Mouse (Mus musculus) adrenal gland, adult 18-20 months (tissue): ENCODE results near the gene Nap1l5. TPM values are rescaled to one million over a fixed set of nuclear protein-coding genes. Genes with fewer than 3 reads are reported as not detected.

Experiments used
- DNase-seq, 2 experiments: peaks; one replicate each; pipeline ENCODE4 v3.0.0; 2021 to 2022; ENCODE audit warnings: low spot score in 2 of 2
- long read RNA-seq, 2 experiments: library from polyadenylated mRNA; stranded (forward); transcript quantifications; one replicate each; pipeline ENCODE4 v2.0.0; 2021
- total RNA-seq, 2 experiments: library from RNA; stranded (reverse); gene quantifications; 1 replicate in 1 of 2; 2 replicates in 1 of 2; pipeline ENCODE4 v1.2.3; 2021

Nap1l5 gene
- total RNA-seq = 10 to 100 TPM; 34.2 to 37.8 TPM
- long read RNA-seq, experiment 1, transcript Nap1l5-201 (1 exons, 1,844 nt) = major isoform, 26 of 31 reads
- long read RNA-seq, experiment 1, partial matches to known transcripts = 0 of 31 reads
- long read RNA-seq, experiment 1, other reads (novel, unspliced or antisense) = 3 of 31 reads
- long read RNA-seq, experiment 2, transcript Nap1l5-201 (1 exons, 1,844 nt) = major isoform, 59 of 66 reads
- long read RNA-seq, experiment 2, partial matches to known transcripts = 0 of 66 reads
- long read RNA-seq, experiment 2, other reads (novel, unspliced or antisense) = 5 of 66 reads

GRCm38 (mm10) chr6:58906852-58907261 is at the start of gene Nap1l5:
TSS of gene Nap1l5 (minus strand) at chr6:58907076.
- DNase-seq = peak; percentile 14 to 25

GRCm38 (mm10) chr6:58951128-58951992 is 44.5 kb upstream of the Nap1l5 start:
- no peak for DNase-seq

- DNase-seq = no peak
These were observed 43.5 kb upstream of the Nap1l5 start for GRCm38 (mm10) chr6:58950410-58950809.

GRCm38 (mm10) chr6:58946840-58947239 is 40.0 kb upstream of the Nap1l5 start:
- DNase-seq = no peak

GRCm38 (mm10) chr6:58946246-58946645 is 39.4 kb upstream of the Nap1l5 start:
- no peak for DNase-seq

- DNase-seq = no peak
These were observed 37.1 kb upstream of the Nap1l5 start for GRCm38 (mm10) chr6:58943958-58944357.

- no peak for DNase-seq
These were observed 35.4 kb upstream of the Nap1l5 start for GRCm38 (mm10) chr6:58942276-58942675.

GRCm38 (mm10) chr6:58937726-58938125 is 30.9 kb upstream of the Nap1l5 start:
- DNase-seq = no peak

- DNase-seq = no peak
These were observed 27.3 kb upstream of the Nap1l5 start for GRCm38 (mm10) chr6:58934144-58934543.

GRCm38 (mm10) chr6:58933189-58933913 is 26.5 kb upstream of the Nap1l5 start:
- no peak for DNase-seq

GRCm38 (mm10) chr6:58932515-58933188 is 25.8 kb upstream of the Nap1l5 start:
- DNase-seq = no peak

- DNase-seq = no peak
These were observed 24.3 kb upstream of the Nap1l5 start for GRCm38 (mm10) chr6:58931149-58931548.

GRCm38 (mm10) chr6:58929911-58930431 is 23.1 kb upstream of the Nap1l5 start:
- DNase-seq = no peak

- DNase-seq = no peak
These were observed 21.0 kb upstream of the Nap1l5 start for GRCm38 (mm10) chr6:58927881-58928280.

GRCm38 (mm10) chr6:58922511-58922910 is 15.6 kb upstream of the Nap1l5 start:
- DNase-seq = no peak

- DNase-seq = no peak
These were observed 14.7 kb upstream of the Nap1l5 start for GRCm38 (mm10) chr6:58921623-58922022.

GRCm38 (mm10) chr6:58920735-58921134 is 13.9 kb upstream of the Nap1l5 start:
- DNase-seq = no peak

- DNase-seq = no peak
These were observed 9.6 kb upstream of the Nap1l5 start for GRCm38 (mm10) chr6:58916498-58916897.

- DNase-seq = no peak
These were observed 7.1 kb upstream of the Nap1l5 start for GRCm38 (mm10) chr6:58913971-58914370.

- no peak for DNase-seq
These were observed 6.7 kb upstream of the Nap1l5 start for GRCm38 (mm10) chr6:58913551-58913950.

- no peak for DNase-seq
These were observed 6.0 kb upstream of the Nap1l5 start for GRCm38 (mm10) chr6:58912842-58913241.
